Mouse (Mus musculus) E14TG2a.4 (cell line): ENCODE measurements around the gene Tcp11.

ENCODE experiments used
- CTCF ChIP-seq: conservative IDR thresholded peaks from 2 replicates; pipeline ENCODE4 v1.5.1; 2014; ENCODE audit warnings: low read length
- NANOG ChIP-seq: IDR thresholded peaks from 2 replicates; pipeline ENCODE4 v1.6.1; 2014; ENCODE audit warnings: borderline replicate concordance, low read length, mixed read lengths

- TF ChIP-seq CTCF, result no peak
- no peak for TF ChIP-seq NANOG
These were observed 11.0 kb downstream of the Tcp11 start for GRCm38 (mm10) chr17:28069446-28069845.
